Mouse (Mus musculus): Measurements from ENCODE around the gene Olfr9.
"Not testable (repeated sequence)": the region's sequence is repeated elsewhere in the genome, so short reads cannot be mapped to it uniquely, and the experiment has no call there.

Olfr9 gene

DNA sequence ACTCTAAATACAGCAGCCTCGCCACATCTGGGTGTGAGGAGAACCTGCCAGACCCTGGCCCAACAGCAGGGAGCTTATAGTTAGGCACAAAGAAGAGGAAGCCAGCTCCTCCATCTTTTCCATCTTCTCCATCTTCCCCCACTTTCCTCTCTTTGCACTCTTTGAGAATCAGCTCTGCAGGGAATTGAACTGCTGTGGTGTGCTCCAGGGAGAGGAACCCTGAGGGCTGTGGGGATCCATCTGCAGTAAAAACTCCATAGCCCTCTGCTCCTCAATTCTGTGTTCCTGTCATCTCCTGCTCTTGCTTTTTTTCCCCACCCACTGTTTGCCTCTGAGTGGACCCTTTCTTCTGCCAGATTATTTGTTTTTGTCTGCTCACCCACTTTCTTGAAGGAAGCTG lies at the start of gene Olfr9:
Gene Olfr9 (plus strand): TSS at position 301 of the 400 bp plus-strand sequence.
- not testable (repeated sequence) for DNase-seq

DNA sequence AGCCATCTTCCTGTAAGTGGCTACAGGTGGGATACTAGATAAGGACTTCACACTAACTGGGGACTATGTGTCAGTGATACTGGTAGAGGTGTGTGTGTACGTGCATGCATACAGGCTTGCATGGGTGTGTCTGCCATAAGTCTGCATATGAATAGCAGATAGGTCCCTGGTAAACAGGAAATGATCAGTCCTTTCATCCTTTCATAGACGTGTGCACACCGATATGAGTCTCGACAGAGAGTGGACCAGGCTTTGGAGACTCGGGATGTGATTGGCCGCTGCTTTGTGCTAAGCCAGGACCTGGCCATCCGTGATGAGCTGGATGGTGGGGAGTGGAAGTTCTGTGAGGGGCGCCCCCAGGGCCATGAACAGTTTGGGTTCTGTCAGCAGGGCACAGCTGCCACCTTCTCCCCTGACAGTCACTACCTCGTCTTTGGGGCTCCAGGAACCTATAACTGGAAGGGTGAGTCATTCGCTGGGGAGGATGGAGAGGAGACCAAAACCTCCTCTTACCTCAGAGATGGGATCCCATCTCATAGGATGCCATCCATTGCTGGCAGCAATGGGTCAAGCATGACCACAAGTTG lies 48.7 kb upstream of the Olfr9 start:
- no peak for DNase-seq

DNA sequence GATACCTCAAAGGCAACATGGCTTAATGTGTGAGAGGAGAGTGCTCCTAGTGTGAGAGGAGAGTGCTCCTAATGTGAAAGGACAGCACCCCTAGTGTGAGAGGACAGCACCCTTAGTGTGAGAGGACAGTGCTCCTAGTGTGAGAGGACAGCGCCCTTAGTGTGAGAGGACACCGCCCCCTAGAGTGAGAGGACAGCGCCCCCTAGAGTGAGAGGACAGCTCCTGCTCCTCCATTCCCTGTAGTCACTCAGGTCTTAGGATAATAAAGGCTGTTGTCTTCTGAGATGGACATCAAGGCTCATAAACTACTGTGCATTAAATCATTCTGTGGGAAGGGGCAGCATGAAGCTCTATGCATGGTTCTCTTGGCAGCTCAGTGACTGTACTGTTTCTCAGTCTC lies 43.6 kb upstream of the Olfr9 start:
- DNase-seq, result no peak

DNA sequence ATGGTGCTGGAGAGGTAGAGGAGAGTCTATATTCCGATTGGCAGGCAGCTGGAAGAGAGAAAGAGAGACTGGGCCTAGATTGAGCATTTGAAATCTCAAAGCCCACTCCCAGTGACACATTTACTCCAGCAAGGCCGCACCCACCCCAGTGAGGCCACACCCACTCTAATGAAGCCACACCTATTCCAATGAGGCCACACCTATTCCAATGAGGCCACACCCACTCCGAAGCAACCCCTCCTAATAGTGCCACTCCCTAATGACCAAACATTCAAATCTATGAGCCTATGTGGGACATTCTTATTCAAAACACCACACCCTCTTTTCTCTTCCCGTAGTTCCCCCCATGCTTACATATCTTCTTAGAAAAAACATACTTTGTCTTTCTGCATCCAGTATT lies 41.7 kb upstream of the Olfr9 start:
- no peak for DNase-seq

DNA sequence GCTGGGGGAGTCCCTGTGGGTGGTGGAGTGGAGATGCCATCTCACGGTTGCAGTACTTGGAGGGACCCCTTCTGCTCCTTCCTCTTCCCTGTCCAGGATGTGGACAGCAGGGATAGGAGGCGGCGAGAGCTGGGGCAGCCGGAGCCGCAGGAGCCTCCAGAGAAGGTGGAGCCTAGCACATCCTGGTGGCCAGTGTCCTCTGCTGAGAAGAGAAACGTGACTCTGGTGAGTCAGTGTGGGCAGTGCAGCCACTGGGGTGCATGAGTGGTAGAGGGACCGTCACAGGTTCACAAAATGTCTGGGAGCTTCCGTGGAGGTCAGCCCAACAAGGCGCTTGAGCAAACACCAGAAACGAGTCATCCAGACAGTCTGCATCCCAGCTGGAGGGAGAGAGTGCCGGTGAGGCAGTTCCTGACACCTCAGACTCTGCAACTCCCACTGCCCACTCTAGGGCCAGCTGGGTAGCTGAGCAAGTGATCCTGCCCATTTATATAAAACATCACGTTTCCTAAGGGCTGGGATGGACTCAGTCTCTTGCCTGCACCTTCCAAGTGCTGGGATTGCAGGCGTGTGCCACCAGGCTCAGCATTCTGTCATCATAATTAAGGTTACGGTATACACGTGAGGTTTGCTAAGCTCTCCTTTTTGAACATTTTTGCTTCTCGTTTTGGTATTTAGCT lies 38.9 kb upstream of the Olfr9 start:
- DNase-seq, result no peak

DNA sequence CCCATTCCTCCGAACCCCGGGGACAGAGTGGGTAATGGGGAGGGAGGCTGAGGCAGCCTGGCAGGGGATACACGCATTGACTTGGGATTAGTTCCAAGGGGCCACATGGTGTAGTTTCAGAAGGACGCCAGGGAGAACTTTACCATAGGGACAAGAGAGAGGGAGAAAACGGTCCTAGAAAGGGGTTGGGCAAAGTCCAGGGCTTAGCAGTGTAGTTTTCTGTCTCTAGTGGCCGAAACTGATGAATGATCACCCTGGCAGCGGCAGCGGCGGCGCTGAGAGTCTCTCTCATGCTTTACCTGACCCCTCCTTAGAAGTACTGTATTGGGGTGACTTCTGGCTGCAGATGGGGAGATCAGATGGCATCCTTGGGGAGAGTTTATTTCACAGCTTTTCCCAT lies 30.9 kb upstream of the Olfr9 start:
- DNase-seq, result no peak

DNA sequence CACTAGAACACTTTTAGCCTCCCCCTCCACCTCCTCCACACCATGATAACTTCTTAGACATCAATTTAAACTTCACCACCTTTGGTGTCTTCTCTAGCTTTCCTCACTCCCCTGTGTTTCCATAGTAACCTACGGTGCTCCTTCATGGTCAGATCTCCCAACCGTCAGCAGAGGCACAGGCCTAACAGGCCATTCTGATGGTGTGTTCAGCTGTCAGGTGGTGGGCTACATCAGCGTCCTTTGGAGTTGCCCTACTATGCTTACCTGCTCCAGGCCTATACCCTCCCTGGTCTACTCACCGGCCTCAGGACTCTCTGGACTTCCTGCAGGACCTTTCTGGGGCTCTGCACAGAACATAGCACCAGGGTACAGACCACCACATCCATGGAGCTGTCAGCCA lies 29.1 kb upstream of the Olfr9 start:
- DNase-seq, result no peak

DNA sequence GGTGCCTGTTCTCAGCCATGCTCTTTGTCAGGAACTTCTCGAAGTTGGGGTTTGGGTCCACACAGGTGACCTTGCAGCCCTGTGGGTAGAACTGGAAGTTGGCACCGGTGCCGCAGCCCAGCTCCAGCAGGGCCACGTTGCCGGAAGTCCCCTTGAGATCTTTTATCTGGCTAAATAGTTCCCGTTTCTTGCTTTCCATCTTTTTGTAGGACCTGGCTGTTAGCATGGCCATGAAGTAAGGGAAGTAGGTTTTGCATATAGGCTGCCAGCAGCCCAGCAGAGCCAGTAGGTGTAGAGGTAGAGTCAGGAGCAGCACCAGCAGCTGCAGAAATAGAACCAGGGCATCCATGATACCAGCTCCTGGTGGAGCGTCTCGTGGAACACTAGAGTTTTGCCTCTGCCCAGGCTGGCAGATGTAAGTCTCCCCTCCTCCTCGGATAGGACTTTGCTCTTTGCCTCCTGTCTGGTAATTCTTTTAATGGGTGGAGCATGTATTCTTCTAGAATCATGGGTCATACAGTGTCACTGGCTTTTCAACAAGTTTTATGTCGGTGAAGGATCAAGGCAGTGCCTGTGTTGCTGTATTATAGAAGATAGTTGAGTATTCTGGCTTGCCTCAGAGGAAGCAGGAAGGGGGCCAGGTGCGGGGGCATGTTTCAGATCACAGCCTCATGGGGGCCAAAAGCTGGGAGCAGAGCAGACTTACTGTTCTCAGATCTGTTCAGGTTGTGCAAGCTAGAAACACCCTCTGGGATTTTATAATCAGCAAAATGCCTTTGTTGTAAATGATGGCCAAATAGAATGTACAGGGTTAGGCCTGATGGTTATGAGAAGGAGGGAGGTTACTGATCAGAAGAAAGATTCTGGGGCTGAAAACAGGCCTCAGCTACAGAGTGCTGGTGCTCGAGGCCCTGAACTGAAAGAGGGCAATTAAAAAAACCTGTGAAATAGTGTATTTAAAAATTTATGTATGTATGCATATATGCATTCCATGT lies 28.3 kb upstream of the Olfr9 start, which contains the start of gene Mettl7b:
Gene Mettl7b (minus strand): TSS at position 399 of the 995 bp plus-strand sequence.
- no peak for DNase-seq

DNA sequence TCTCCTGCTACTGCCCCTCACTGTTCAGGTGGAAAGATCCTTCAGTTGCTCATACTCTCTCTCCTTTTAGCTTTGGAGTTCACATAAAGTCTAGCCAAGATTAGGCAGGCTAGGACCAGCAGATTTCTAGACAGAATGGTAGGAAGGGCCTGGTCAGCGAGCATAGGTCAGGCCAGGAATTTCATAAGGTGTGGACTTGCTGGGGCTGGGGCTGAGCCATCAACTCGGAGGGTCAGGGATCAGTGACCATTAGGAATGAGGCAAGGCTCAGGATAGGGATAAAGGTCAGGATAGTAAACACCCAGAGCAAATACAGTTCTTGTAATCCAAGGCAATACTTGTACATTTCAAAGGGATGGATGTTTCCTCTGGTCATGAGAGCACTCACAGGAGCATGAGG lies 24.3 kb upstream of the Olfr9 start:
- no peak for DNase-seq

DNA sequence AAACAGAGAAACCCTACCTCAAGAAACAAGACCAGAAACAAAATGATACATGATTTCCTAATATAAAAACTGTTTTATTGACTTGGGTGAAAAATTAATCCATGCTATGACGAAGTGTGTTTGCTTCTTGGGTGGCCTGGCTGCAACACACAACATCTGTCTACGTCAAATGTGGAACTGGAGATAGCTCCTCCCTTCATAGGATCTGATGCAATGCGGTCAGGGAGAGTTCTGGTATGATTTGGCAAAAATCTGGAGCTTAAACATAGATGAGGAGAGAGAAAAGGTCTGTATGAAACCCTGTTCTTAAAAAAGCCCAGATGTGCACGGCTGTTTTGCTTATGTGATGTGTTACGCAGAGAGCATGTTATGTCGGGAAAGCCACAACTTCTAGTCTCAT lies 23.4 kb upstream of the Olfr9 start:
- no peak for DNase-seq

DNA sequence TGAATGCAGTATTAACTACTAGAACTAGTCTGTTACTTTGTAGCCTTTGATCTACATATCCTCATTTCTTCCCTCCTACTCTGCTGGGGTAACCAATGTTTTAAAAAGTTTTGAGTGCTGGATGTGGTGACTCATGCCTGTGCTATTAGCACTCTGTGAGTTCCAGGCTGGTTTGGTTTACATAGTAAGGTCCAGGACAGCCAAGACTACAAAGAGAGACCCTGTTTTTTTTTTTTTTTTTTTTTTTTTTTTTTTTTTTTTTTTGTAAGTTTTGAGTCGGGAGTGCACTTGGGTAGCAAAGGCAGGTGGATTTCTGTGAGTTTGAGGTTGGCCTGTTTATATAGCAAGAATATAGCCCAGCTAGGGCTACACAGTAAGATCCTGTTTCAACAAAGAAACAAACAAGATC lies 20.9 kb upstream of the Olfr9 start:
- DNase-seq, result no peak

DNA sequence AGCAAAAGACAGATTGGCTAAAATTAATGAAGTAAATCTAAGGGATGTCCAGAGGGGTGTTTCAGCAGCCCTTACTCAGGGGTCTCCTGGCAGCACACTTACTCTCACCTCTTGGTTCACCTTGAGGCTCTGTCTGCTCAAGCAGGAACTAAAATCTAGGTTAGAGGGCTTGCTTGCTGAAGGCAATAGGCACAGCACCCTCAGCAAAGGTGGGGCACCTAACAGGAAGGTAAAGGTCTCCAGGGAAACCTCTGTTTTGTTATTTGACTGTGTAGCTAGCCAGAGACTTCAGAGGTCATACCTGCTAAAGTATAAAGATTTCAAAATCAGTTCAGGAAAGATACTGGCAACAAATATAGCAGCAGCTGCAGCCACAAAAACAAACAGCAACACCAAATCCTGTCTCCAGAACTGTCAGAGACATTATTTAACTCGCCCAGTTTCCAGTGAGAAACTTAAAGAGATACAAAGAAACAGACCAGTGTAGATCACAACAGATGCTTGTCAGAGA lies 18.4 kb upstream of the Olfr9 start:
- DNase-seq, result no peak

DNA sequence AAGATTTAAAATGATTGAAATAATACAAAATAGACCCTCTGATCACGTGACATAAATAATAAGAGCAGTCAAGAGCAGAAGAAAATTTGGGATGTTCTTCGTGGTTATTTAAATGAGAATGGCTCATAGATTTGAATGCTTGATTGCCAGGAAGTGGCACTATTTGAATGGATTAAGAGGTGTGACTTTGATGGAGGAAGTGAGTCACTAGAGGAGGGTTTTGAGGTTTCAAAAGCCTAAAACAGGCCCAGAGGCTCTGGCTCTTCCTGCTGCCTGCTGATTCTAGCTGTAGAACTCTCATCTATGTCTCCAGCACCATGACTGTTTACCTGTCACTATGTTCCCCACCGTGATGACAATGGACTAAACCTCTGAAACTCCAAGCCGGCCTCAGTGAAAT lies 16.4 kb upstream of the Olfr9 start:
- no peak for DNase-seq

DNA sequence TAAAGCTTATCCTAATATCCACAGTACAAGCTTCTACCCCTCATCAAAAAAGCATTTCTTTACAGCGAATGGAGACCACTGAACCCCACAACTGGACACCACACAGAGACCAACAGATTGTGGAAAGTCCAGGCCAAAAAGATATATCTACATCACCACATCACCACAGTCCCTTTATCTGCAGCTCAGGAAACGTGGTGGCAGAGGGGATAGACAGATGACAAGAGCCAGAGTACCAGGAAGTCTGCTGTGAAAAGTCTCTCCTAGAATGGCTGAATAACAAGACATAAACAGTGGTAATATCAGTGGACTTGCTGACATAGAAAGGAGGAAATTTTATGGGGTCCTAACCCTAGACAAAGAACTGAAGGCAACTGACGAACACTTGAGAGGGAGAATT lies 12.8 kb upstream of the Olfr9 start:
- DNase-seq, result no peak

DNA sequence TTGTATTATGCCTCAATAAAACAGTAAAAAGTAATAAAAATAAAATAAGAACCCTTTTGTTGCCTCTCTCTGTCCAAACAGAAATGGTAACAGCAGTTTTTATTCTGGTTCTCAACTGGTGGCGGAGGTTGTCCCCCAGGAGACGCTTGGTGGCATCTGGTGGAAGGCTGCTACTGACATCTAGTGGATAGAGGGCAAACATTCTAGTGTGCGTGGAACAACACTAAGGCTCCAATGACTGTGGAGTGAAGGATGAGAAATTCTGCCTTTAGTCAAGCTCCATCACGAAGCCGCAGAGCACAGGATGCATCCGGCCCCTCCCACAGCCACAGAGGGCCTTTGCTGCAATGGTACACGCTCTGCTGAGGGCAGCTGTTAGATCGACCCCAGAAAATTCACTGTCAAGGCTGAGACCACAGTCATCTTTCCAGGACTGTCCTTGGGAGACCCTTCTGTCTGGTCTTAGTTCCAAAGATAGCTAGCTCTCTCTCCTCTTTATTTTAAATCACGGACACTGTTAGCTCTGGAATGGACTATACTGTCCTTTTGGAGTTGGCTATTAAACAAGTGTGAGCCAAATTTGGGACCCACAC lies 11.6 kb upstream of the Olfr9 start:
- DNase-seq, result peak; percentile 36

DNA sequence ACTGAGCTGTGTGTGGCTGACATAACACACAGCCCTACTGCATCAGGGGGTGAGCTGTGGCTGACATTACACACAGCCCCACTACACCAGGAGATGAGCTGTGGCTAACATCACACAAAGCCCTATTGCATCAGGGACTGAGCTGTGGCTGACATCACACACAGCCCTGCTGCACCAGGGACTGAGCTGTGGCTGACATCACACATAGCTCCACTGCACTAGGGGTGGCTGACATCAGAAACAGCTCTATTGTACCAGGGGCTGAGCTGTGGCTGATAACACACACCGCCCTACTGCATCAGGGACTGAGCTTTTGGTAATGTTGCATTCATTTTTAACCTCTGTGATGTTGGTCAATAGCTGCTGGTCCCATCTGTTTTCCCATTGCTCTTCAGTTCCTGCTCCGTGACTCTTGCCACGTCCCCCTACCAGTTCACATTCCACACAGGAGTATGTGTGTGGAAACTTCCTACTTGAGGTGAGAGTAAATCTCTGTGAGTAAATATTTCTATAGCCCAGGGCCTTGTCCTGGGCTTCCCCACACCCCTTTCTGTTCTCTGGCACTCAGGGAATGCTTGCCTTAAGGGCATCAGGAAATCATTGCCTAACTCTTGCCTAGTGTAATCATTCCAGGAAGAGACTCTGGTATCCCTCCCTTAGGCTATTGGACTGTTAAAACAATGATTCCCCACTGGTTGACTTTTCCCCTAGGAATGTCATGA lies 8.4 kb upstream of the Olfr9 start:
- DNase-seq, result no peak

DNA sequence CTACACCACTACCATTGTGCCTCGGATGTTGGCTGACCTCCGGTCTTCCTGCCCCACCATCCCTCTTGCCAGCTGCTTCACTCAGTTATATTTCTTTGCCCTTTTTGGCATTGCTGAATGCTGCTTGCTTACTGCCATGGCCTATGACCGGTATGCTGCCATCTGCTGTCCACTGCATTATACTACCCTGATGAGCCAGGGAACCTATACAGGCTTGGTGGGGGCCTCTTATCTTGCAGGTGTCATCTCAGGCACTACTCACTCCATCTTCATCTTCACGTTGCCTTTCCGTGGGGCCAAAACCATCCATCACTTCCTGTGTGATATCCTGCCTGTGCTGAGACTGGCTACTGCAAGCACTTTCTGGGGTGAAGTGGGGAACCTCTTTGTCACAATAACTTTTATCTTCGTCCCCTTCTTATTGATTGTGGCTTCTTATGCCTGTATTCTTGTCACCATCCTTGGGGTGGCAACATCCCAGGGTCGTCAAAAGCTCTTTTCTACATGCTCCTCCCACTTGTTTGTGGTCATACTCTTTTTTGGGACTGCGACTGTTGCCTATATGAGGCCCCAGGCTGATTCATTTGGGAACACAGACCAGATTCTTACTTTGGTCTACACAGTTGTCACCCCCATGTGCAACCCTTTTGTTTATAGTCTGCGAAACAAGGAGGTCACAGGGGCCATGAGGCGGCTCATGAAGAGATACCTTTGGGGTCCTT lies 1.1 kb downstream of the Olfr9 start:
- DNase-seq, result not testable (repeated sequence)

DNA sequence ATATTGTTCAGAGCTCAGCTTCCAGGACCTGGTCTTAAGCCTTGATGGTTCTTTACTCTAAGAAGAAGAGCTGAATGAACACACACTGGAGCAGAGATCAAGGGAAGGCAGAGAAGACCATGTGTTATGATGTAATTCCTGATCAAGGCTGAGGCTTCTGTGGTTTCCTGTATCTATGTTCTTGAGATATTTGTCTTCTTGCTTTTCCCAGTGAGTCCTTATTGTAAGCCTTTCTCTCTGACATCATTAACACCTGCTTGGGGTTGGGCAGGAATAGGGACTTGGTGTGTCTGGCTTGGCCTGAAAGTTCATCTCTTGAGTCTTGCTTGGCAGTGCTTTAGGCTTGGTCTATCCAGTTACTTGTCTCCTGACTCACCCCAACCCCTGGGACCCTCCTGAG lies 1.8 kb downstream of the Olfr9 start:
- DNase-seq, result no peak

DNA sequence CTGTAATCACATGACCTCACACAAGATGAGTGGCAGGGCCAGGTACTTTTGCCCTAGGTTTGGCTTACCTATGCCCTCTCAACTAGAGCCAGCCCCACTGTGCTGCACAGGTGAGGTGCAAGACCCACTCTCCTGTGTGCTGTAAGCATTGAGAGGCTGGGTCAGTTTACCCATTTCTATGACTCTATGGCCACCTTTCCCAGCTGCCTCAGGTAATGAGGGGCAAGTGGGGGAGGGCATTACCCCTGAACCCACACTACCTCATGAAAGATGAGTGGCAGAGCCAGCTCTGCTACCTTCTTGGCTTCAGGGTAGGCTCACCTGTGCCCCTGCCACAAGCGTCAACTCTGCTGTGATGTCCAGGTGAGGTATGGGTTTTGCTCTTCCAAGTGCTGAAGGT lies 6.6 kb downstream of the Olfr9 start:
- no peak for DNase-seq

DNA sequence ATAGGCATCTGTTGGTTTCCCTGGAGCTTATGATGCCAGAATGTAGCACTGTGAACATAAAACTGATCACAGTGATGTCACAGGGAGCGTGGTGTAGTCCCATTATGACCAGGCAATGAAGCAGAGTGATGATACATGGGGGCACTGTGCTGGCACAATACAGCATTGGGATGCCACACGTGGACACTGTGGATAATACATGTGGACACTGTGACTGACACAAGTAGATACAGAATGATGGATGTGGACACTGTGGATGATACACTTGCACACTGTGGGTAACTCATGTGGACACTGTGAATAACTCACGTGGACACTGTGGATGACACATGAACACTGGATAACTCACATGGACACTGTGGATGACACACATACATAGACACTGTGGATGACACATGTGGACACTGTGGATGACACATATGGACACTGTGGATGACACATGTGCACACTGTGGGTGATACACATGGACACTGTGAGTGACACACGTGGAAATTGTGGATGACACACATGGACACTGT lies 7.4 kb downstream of the Olfr9 start:
- no peak for DNase-seq

Measured in right cerebral cortex, postnatal 4 days (tissue).